Mouse (Mus musculus): ENCODE measurements around the gene Hoxd13. TPM values are rescaled to one million over a fixed set of nuclear protein-coding genes. Genes with fewer than 3 reads are reported as not detected.

The Hoxd13 gene
- total and polyA plus RNA-seq, 2 experiments from 2014 or later = not detected

GRCm38 (mm10) chr2:74655821-74656631, 12.1 kb upstream of the Hoxd13 start:
- Histone ChIP-seq H3K27me3 (ENCODE audit: insufficient read depth, low read length) (peaks cover 61% of the 10 kb centered on the region), H3K4me1 (ENCODE audit: insufficient read depth, low read length) (no peaks in the 10 kb centered on the region), H3K36me3 (ENCODE audit: insufficient read depth, low read length) (no peaks in the 10 kb centered on the region), H3K4me2 (ENCODE audit: low read depth, low read length, poor library complexity, severe bottlenecking) (peak overlapping the region; percentile 43), H3K27ac (ENCODE audit: low read depth, low read length) (no peak overlapping the region), H3K4me3 (ENCODE audit: low read depth, low read length) (peak overlapping the region; percentile 32), H3K9ac (replicated peaks; ENCODE audit: low read length, poor library complexity, severe bottlenecking) (no peak overlapping the region), H3K9me3 (ENCODE audit: low read length) (no peaks in the 10 kb centered on the region)
- WGBS = under 1% methylated on average over 54 of the region's 69 CpGs
- ATAC-seq (ENCODE audit: low FRiP score) (no peak), DNase-seq (ENCODE audit: low spot score) (no peak)
- no peak for TF ChIP-seq CTCF (IDR thresholded peaks at IDR 0.05)

GRCm38 (mm10) chr2:74656632-74657021, 11.5 kb upstream of the Hoxd13 start:
- Histone ChIP-seq H3K9me3 (ENCODE audit: low read length) (no peaks in the 10 kb centered on the region), H3K4me3 (ENCODE audit: low read depth, low read length) (no peak overlapping the region), H3K9ac (replicated peaks; ENCODE audit: low read length, poor library complexity, severe bottlenecking) (no peak overlapping the region), H3K4me2 (ENCODE audit: low read depth, low read length, poor library complexity, severe bottlenecking) (no peak overlapping the region), H3K36me3 (ENCODE audit: insufficient read depth, low read length) (no peaks in the 10 kb centered on the region), H3K27ac (ENCODE audit: low read depth, low read length) (no peak overlapping the region), H3K4me1 (ENCODE audit: insufficient read depth, low read length) (no peaks in the 10 kb centered on the region), H3K27me3 (ENCODE audit: insufficient read depth, low read length) (peaks cover 61% of the 10 kb centered on the region)
- no peak for ATAC-seq (ENCODE audit: low FRiP score)
- 2% methylated on average over 4 of the region's 4 CpGs for WGBS
- no peak for TF ChIP-seq CTCF (IDR thresholded peaks at IDR 0.05)
- DNase-seq (ENCODE audit: low spot score) = no peak

- WGBS = 3% methylated on average over 62 of the region's 62 CpGs
- Histone ChIP-seq H3K9me3 (ENCODE audit: low read length) (no peaks in the 10 kb centered on the region), H3K9ac (replicated peaks; ENCODE audit: low read length, poor library complexity, severe bottlenecking) (no peak overlapping the region), H3K4me2 (ENCODE audit: low read depth, low read length, poor library complexity, severe bottlenecking) (no peak overlapping the region), H3K36me3 (ENCODE audit: insufficient read depth, low read length) (no peaks in the 10 kb centered on the region), H3K27ac (ENCODE audit: low read depth, low read length) (no peak overlapping the region), H3K27me3 (ENCODE audit: insufficient read depth, low read length) (peaks cover 61% of the 10 kb centered on the region), H3K4me3 (ENCODE audit: low read depth, low read length) (0 out of 2 replicates have a peak overlapping the region, but pooled peaks have one; percentile 17), H3K4me1 (ENCODE audit: insufficient read depth, low read length) (no peaks in the 10 kb centered on the region)
- no peak for TF ChIP-seq CTCF (IDR thresholded peaks at IDR 0.05)
- ATAC-seq (ENCODE audit: low FRiP score) (no peak), DNase-seq (ENCODE audit: low spot score) (no peak)
These were observed 10.7 kb upstream of the Hoxd13 start for GRCm38 (mm10) chr2:74657251-74658023.

- WGBS = 1% methylated on average over 15 of the region's 15 CpGs
- no peak for DNase-seq (ENCODE audit: low spot score)
- TF ChIP-seq CTCF (IDR thresholded peaks at IDR 0.05) = no peak
- Histone ChIP-seq H3K9me3 (ENCODE audit: low read length) (no peaks in the 10 kb centered on the region), H3K27ac (ENCODE audit: low read depth, low read length) (no peak overlapping the region), H3K9ac (replicated peaks; ENCODE audit: low read length, poor library complexity, severe bottlenecking) (no peak overlapping the region), H3K4me3 (ENCODE audit: low read depth, low read length) (peak overlapping the region; percentile 18), H3K27me3 (ENCODE audit: insufficient read depth, low read length) (peaks cover 66% of the 10 kb centered on the region), H3K4me2 (ENCODE audit: low read depth, low read length, poor library complexity, severe bottlenecking) (no peak overlapping the region), H3K4me1 (ENCODE audit: insufficient read depth, low read length) (no peaks in the 10 kb centered on the region), H3K36me3 (ENCODE audit: insufficient read depth, low read length) (no peaks in the 10 kb centered on the region)
- no peak for ATAC-seq (ENCODE audit: low FRiP score)
These were observed 10.0 kb upstream of the Hoxd13 start for GRCm38 (mm10) chr2:74658024-74658666.

GRCm38 (mm10) chr2:74658667-74659371, 9.3 kb upstream of the Hoxd13 start:
- Histone ChIP-seq H3K9me3 (ENCODE audit: low read length) (no peaks in the 10 kb centered on the region), H3K4me2 (ENCODE audit: low read depth, low read length, poor library complexity, severe bottlenecking) (no peak overlapping the region), H3K27ac (ENCODE audit: low read depth, low read length) (no peak overlapping the region), H3K4me1 (ENCODE audit: insufficient read depth, low read length) (no peaks in the 10 kb centered on the region), H3K4me3 (ENCODE audit: low read depth, low read length) (peak overlapping the region; percentile 18), H3K36me3 (ENCODE audit: insufficient read depth, low read length) (no peaks in the 10 kb centered on the region), H3K27me3 (ENCODE audit: insufficient read depth, low read length) (peaks cover 70% of the 10 kb centered on the region), H3K9ac (replicated peaks; ENCODE audit: low read length, poor library complexity, severe bottlenecking) (no peak overlapping the region)
- no peak for ATAC-seq (ENCODE audit: low FRiP score)
- WGBS = under 1% methylated on average over 47 of the region's 47 CpGs
- no peak for DNase-seq (ENCODE audit: low spot score)
- no peak for TF ChIP-seq CTCF (IDR thresholded peaks at IDR 0.05)
